Mouse (Mus musculus) limb, embryonic 11.5 days (tissue): Measurements from ENCODE around the gene Kcna4. TPM values are rescaled to one million over a fixed set of nuclear protein-coding genes. Genes with fewer than 3 reads are reported as not detected.
A peak's percentile ranks its signal among the peaks of the same experiment; 100 is the strongest.

Experiments
- ATAC-seq: fragments of 200-750 bp; cut with Nextera tagmentation; 2 replicates; pipeline ENCODE4 v1.8.0; 2017; ENCODE audit warnings: low read depth; ENCODE audit not compliant: insufficient number of reproducible peaks, low FRiP score, low TSS enrichment
- DNase-seq: peaks from one replicate; pipeline ENCODE4 v3.0.0-alpha.2; 2015; ENCODE audit warnings: low spot score
- H3K27ac ChIP-seq: fragments of 300-500 bp; sonication (generic); replicated peaks from 2 replicates; pipeline ENCODE4 v1.5.1; 2014; ENCODE audit warnings: low read depth, mild to moderate bottlenecking, low read length
- H3K27me3 ChIP-seq: fragments of 300-500 bp; sonication (generic); 2 replicates; pipeline ENCODE4 v1.6.1; 2014; ENCODE audit warnings: mild to moderate bottlenecking, low read length, mixed read lengths; ENCODE audit not compliant: control insufficient read depth, insufficient read depth
- H3K36me3 ChIP-seq: fragments of 300-500 bp; sonication (generic); 2 replicates; pipeline ENCODE4 v1.6.1; 2014; ENCODE audit warnings: mild to moderate bottlenecking, low read length, moderate library complexity, mixed read lengths; ENCODE audit not compliant: control insufficient read depth, insufficient read depth
- H3K4me1 ChIP-seq: fragments of 300-500 bp; sonication (generic); 2 replicates; pipeline ENCODE4 v1.6.1; 2014; ENCODE audit warnings: low read length, mixed read lengths; ENCODE audit not compliant: control insufficient read depth, insufficient read depth
- H3K4me2 ChIP-seq: fragments of 300-500 bp; sonication (generic); 2 replicates; pipeline ENCODE4 v1.6.1; 2014; ENCODE audit warnings: low read depth, mild to moderate bottlenecking, moderate library complexity; ENCODE audit not compliant: severe bottlenecking
- H3K4me3 ChIP-seq: fragments of 300-500 bp; sonication (generic); 2 replicates; pipeline ENCODE4 v1.5.1; 2014; ENCODE audit warnings: low read depth, low read length
- H3K9ac ChIP-seq: fragments of 300-500 bp; sonication (generic); 2 replicates; pipeline ENCODE4 v1.6.1; 2014; ENCODE audit warnings: mild to moderate bottlenecking, low read length
- H3K9me3 ChIP-seq: fragments of 300-500 bp; sonication (generic); 2 replicates; pipeline ENCODE4 v1.6.1; 2016; ENCODE audit warnings: low read length; ENCODE audit not compliant: control insufficient read depth
- WGBS: fragments of 180-500 bp; shearing (Covaris S2); extraction: QIAGEN DNeasy Blood & Tissue Kit; methylation state at CpG from one replicate; pipeline ENCODE4 v1.1.7; 2014; 5-methylcytosine and 5-hydroxymethylcytosine counted together
- polyA plus RNA-seq: library from polyadenylated mRNA; unstranded; fragments of >200 nt; fragmentation: Nextera tagmentation; extraction: Ambion mirVana; gene quantifications from 2 replicates; pipeline ENCODE4 v1.2.1, GENCODE M21; 2014

Gene Kcna4
- 0.09 TPM in 2 replicates for polyA plus RNA-seq

GRCm38 (mm10) chr2:107289990-107290696, at the start of gene Kcna4:
Gene Kcna4 (plus strand): TSS chr2:107290639.
- Histone ChIP-seq H3K9me3 (no peaks in the 10 kb centered on the region), H3K36me3 (no peaks in the 10 kb centered on the region), H3K27me3 (peaks cover 11% of the 10 kb centered on the region; the same call in 1 of the 2 replicates), H3K4me1 (no peaks in the 10 kb centered on the region), H3K9ac (no peak within 1 kb of the TSS), H3K4me3 (peak within 1 kb of the TSS; percentile 26), H3K4me2 (peak within 1 kb of the TSS; percentile 75), H3K27ac (no peak within 1 kb of the TSS)
- peak; percentile 73 for DNase-seq
- ATAC-seq = peak; percentile 89
- WGBS = 6% methylated on average over 24 of the region's 24 CpGs

GRCm38 (mm10) chr2:107258091-107258490, 32.3 kb upstream of the Kcna4 start:
- Histone ChIP-seq H3K9me3 (no peaks in the 10 kb centered on the region), H3K27ac (no peak overlapping the region), H3K4me2 (no peak overlapping the region), H3K27me3 (no peaks in the 10 kb centered on the region), H3K4me1 (no peaks in the 10 kb centered on the region), H3K9ac (no peak overlapping the region), H3K36me3 (no peaks in the 10 kb centered on the region), H3K4me3 (no peak overlapping the region)
- ATAC-seq (no peak), DNase-seq (no peak)
- WGBS = 80% methylated on average over 3 of the region's 3 CpGs

DNA sequence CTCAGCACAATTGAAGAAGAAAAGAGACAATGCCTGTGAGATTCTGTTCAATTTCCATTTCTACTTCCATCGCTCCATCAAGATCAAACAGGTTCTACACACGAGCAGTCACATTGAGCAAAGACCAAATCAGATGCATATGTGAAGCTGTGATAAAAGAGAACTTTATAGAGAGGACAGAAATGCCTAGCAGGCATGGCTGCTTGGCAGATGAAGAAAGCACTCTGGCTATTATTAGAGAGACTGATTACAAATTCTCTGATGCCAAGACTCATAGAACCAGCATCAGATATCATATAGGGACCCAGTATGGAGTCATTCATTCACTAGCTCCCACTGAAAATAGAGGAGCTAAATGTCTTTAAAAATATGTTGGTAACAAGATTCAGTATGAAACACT, 24.2 kb upstream of the Kcna4 start:
- no peaks in the 10 kb centered on the region for H3K36me3 ChIP-seq
- WGBS = 47% methylated on average over 2 of the region's 2 CpGs

GRCm38 (mm10) chr2:107270050-107270449, 20.4 kb upstream of the Kcna4 start:
- Histone ChIP-seq H3K9ac (no peak overlapping the region), H3K27me3 (no peaks in the 10 kb centered on the region), H3K27ac (no peak overlapping the region), H3K4me1 (no peaks in the 10 kb centered on the region), H3K9me3 (no peaks in the 10 kb centered on the region), H3K4me3 (no peak overlapping the region), H3K36me3 (no peaks in the 10 kb centered on the region), H3K4me2 (no peak overlapping the region)
- DNase-seq = no peak
- 80% methylated on average over 3 of the region's 3 CpGs for WGBS
- no peak for ATAC-seq

More for the DNA sequence above, 24.2 kb upstream of the Kcna4 start:
- no peaks in the 10 kb centered on the region for H3K9me3 ChIP-seq
- H3K27me3 ChIP-seq = no peaks in the 10 kb centered on the region
- no peaks in the 10 kb centered on the region for H3K4me1 ChIP-seq
- H3K4me3 ChIP-seq = no peak overlapping the region
- H3K4me2 ChIP-seq = no peak overlapping the region
- no peak for ATAC-seq
- no peak for DNase-seq
- no peak overlapping the region for H3K9ac ChIP-seq
- H3K27ac ChIP-seq = no peak overlapping the region

DNA sequence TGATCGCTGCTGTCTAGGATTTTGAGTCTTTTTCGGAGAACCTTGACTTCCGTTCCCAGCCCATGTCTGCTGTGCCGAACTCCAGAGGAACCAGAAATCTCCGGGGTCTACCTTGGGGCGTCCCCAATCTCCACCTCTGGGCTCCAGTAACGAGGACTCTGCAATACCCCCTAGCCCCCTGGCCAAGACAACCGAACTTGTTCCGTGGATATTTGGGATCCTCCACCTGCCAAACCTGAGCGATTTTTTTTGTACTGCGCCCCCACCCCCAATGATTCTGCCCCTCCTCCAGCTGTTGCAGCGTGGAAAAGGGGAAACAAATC, 219 bp downstream of the Kcna4 start:
- ATAC-seq = peak; percentile 60

DNA sequence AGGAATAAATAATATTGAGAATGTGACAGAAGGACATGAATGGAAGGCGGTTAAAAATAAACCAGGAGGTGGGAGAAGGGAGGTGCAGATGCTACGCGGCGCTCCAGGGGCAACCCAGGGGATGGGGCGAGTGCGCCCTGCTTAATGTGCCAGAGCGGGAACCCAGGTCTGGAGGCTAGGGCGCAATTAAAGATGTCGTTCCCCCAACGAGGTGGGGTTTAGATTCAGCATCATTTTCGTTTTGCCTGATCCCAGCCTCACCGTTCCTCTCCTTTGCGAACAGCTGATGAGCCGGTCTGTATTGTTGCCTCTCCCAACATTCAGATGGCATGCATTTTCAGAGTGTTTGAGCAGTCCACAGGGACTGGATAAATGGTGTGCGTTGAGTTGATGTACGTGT, 703 bp downstream of the Kcna4 start:
- Histone ChIP-seq H3K9me3 (no peaks in the 10 kb centered on the region), H3K9ac (no peak overlapping the region), H3K36me3 (no peaks in the 10 kb centered on the region), H3K27ac (no peak overlapping the region), H3K4me2 (peak overlapping the region; percentile 75), H3K4me1 (no peaks in the 10 kb centered on the region), H3K27me3 (peaks cover 11% of the 10 kb centered on the region; the same call in 1 of the 2 replicates), H3K4me3 (peak overlapping the region; percentile 26; the same call in 1 of the 2 replicates)
- WGBS = 4% methylated on average over 16 of the region's 16 CpGs
- 0 out of 2 replicates have a peak, but pooled peaks have one; percentile 12 for ATAC-seq
- DNase-seq = peak; percentile 24

More for the DNA sequence above, 219 bp downstream of the Kcna4 start:
- H3K4me1 ChIP-seq = no peaks in the 10 kb centered on the region
- peak overlapping the region; percentile 75 for H3K4me2 ChIP-seq
- peaks cover 11% of the 10 kb centered on the region; the same call in 1 of the 2 replicates for H3K27me3 ChIP-seq
- no peaks in the 10 kb centered on the region for H3K36me3 ChIP-seq
- no peak overlapping the region for H3K9ac ChIP-seq
- DNase-seq = no peak
- WGBS = 0% methylated on average over 12 of the region's 12 CpGs
- no peak overlapping the region for H3K27ac ChIP-seq
- peak overlapping the region; percentile 26 for H3K4me3 ChIP-seq
- H3K9me3 ChIP-seq = no peaks in the 10 kb centered on the region

DNA sequence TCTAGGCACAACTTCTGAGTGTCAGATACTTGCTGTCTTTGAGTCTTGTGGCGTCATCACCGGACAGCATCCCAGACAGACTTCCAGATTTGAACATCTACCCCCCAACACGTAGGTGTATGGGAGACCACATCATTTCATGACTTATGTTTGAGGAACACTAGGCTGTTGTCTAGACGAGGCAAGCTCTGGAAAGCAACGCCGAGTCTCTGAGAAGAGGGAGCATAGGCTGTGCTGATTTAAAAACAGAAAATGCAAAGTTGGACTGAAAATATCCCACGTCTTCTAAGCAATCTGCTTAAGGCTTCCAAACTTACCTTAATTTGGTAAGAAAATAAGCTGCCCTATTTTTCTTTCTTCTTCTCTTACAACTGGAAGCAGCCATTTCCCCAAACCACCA, 4.1 kb downstream of the Kcna4 start:
- no peak overlapping the region for H3K4me2 ChIP-seq
- H3K9me3 ChIP-seq = no peaks in the 10 kb centered on the region
- ATAC-seq (no peak), DNase-seq (no peak)
- no peaks in the 10 kb centered on the region for H3K36me3 ChIP-seq
- WGBS = 92% methylated on average over 7 of the region's 7 CpGs
- H3K27ac ChIP-seq = no peak overlapping the region
- no peak overlapping the region for H3K4me3 ChIP-seq
- H3K4me1 ChIP-seq = no peaks in the 10 kb centered on the region
- no peak overlapping the region for H3K9ac ChIP-seq
- peaks cover 11% of the 10 kb centered on the region; the same call in 1 of the 2 replicates for H3K27me3 ChIP-seq

DNA sequence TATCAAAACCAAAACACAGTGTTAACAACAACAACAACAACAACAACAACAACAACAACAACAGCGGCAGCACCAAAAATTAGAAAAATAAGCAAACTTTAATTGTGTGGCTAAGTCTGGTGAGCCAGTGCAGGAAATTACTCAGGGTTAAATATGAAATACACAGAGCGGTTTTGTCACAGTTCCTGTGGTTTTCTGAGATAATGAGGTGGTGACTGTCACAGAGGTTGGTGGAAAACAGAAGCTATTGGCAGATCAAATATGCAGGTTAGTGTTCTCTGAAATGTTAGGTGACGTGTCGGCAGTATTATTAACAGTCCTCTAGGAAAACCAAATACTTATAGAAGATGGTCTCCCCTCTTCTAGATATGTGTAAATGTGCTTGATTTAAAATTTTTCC, 11.4 kb downstream of the Kcna4 start:
- Histone ChIP-seq H3K4me3 (no peak overlapping the region), H3K9ac (no peak overlapping the region), H3K9me3 (no peaks in the 10 kb centered on the region), H3K36me3 (no peaks in the 10 kb centered on the region), H3K27me3 (no peaks in the 10 kb centered on the region), H3K4me2 (no peak overlapping the region), H3K4me1 (no peaks in the 10 kb centered on the region), H3K27ac (no peak overlapping the region)
- no peak for ATAC-seq
- no peak for DNase-seq
- WGBS = 90% methylated on average over 4 of the region's 4 CpGs

DNA sequence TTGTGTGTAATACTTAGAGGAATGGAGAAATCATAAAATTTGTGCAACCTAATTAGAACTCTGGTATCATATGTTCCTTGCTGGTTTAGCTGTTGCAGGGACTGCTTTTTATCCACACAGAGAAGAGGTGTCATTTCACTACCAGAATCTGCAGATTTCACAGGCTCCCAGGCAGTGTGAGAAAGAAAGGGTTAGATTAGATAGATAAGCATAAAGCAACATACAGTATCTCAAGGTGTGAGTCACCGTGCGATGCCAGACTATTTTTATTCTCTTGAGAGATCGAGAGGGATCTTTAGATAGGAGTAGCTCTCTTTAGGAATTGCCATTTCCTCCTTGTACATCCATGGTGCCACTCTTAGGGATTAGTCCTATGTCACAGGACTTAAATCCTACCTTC, 14.3 kb downstream of the Kcna4 start:
- no peaks in the 10 kb centered on the region for H3K36me3 ChIP-seq
- H3K27ac ChIP-seq = no peak overlapping the region
- ATAC-seq (no peak), DNase-seq (no peak)
- no peak overlapping the region for H3K4me2 ChIP-seq
- H3K9ac ChIP-seq = no peak overlapping the region
- H3K4me3 ChIP-seq = no peak overlapping the region
- 91% methylated on average over 3 of the region's 3 CpGs for WGBS
- H3K4me1 ChIP-seq = no peaks in the 10 kb centered on the region
- no peaks in the 10 kb centered on the region for H3K9me3 ChIP-seq
- no peaks in the 10 kb centered on the region for H3K27me3 ChIP-seq
